Mouse (Mus musculus) macrophage (primary cell): ENCODE results near the gene Gna14. TPM values are rescaled to one million over a fixed set of nuclear protein-coding genes. Genes with fewer than 3 reads are reported as not detected.

Experiments used
- H3K27ac ChIP-seq: fragments of 350-480 bp; formaldehyde crosslinking; 2 replicates; pipeline ENCODE4 v1.9.0; 2021
- H3K36me3 ChIP-seq: fragments of 350-480 bp; formaldehyde crosslinking; 2 replicates; pipeline ENCODE4 v1.9.0; 2021; ENCODE audit errors: inconsistent target
- H3K4me3 ChIP-seq: fragments of 350-480 bp; formaldehyde crosslinking; 2 replicates; pipeline ENCODE4 v1.9.0; 2021; ENCODE audit errors: inconsistent target
- H3K79me2 ChIP-seq: fragments of 350-480 bp; formaldehyde crosslinking; 2 replicates; pipeline ENCODE4 v1.9.0; 2021; ENCODE audit errors: inconsistent target
- WGBS: methylation state at CpG from one replicate; pipeline ENCODE4 v1.1.7; 2026; ENCODE audit warnings: inconsistent platforms; ENCODE audit not compliant: missing documents; 5-methylcytosine and 5-hydroxymethylcytosine counted together
- polyA plus RNA-seq: library from polyadenylated mRNA; stranded (reverse); fragments of 250-400 nt; gene quantifications from 3 replicates; pipeline ENCODE4 v1.2.4, GENCODE M21; 2018; ENCODE audit warnings: inconsistent platforms

Gene Gna14
- polyA plus RNA-seq, 1 experiment from 2014 or later: 0.13 TPM

DNA sequence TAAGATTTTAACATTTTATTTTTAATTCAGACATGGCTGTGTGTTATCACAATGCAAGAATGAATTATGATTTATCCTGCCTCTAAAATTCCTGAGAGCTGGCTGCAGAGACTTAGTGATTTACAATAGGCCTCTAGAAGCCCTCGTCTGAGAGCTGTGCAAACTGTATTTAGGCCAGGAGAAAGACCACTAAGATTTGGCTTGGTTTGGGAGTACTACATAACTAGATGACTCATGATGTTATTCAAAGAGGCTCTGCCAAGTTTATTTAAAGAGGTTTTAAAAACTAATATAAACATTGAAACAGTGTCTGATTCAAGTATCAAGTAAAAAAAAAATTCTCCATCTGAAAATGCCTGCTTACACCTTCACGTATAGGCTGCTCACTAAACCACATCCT is 123.0 kb downstream of the Gna14 start:
- WGBS: 87% methylated on average over 2 of the region's 2 CpGs
- Histone ChIP-seq H3K79me2 (no peaks in the 10 kb centered on the region), H3K4me3 (no peak overlapping the region), H3K36me3 (no peaks in the 10 kb centered on the region), H3K27ac (no peak overlapping the region)

DNA sequence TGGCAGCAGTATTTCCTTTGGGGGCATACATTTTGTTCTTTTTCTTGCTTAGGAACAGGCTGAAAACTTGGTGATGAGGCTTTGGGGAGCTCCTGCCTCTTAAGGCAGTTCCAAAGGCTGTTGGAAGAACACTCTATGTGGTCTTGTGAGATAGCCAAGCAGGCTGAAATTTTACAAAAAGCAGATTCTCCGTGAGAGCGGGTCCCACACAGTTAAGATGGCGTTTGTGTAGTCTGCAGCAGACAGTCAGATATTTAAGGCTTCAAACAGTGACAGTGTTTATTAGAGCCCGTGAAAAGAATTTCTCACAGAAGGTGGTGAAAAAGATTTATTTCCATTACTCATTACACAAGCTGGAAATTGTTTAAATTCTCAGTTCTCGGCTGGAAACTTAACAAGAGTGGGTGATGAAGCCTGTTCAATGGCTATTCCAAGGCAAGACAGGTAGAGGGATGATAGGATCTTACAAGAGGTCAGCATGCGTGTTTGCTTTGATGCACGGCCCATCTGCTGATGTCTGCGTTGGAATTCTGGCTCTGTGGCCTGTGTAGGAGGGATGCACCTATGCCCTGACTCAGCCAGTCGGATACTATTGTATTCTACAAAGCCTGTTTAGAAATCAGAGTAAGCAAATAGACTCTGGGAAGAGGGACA is 123.8 kb downstream of the Gna14 start:
- WGBS: 94% methylated on average over 9 of the region's 9 CpGs
- Histone ChIP-seq H3K27ac (no peak overlapping the region), H3K36me3 (no peaks in the 10 kb centered on the region), H3K4me3 (no peak overlapping the region), H3K79me2 (no peaks in the 10 kb centered on the region)

GRCm38 (mm10) chr19:16562676-16563075 is 127.1 kb downstream of the Gna14 start:
- H3K4me3 ChIP-seq: no peak overlapping the region
- H3K27ac ChIP-seq: no peak overlapping the region
- no peaks in the 10 kb centered on the region for H3K36me3 ChIP-seq
- 98% methylated on average over 6 of the region's 6 CpGs for WGBS
- no peaks in the 10 kb centered on the region for H3K79me2 ChIP-seq

DNA sequence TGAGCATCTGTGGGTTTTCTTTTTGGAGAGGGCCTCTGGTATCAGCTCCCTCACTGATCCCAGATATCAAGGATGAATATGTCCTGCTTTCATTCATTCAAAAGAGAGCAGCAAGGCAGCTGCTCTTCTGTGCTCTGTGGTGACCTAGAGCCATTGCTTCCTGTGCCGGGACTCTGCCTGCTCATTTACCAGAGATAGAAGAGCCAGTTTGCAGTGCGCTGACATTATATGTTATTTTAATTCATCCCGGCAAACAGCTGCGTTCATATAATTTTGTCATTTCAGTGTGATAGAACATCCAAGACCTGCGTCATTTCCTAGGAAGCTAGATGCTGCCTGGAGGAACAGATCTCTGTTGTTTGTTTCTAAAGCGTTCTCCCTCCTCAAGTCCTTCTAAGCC is 141.2 kb downstream of the Gna14 start:
- Histone ChIP-seq H3K27ac (no peak overlapping the region), H3K79me2 (no peaks in the 10 kb centered on the region), H3K36me3 (no peaks in the 10 kb centered on the region), H3K4me3 (no peak overlapping the region)
- whole genome bisulfite sequencing: 94% methylated on average over 6 of the region's 6 CpGs

DNA sequence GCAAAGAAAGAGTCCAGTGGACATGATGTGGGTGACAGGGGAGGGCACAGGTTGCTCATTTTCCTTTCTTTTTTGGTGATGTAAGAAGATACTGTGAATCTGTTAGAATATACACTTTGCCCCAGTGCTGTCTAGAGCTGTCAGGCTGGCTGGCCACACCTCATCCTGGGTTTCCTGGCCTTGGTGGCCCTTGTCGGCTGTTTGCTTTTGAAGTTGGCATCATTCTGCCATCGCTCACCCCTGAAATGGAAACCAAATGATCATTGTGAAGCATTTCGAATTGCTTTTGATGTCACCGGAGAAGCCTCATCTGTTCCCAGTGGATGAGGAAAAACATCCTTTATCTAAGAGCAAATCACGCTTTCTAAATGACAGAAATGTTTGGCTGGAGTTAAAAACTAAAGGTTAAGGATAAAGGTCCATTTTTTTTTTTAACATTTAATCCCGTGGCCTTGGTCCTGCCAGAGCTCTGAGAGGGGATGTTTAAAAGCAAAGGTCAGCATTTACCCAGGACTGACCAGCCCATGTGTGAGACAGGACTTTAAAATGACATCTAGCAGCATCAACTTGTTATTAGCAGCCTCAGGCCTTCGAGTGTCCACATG is 144.2 kb downstream of the Gna14 start:
- no peak overlapping the region for H3K4me3 ChIP-seq
- 94% methylated on average over 7 of the region's 7 CpGs for WGBS
- H3K36me3 ChIP-seq: no peaks in the 10 kb centered on the region
- no peaks in the 10 kb centered on the region for H3K79me2 ChIP-seq
- H3K27ac ChIP-seq: no peak overlapping the region

GRCm38 (mm10) chr19:16580501-16580900 is 144.9 kb downstream of the Gna14 start:
- H3K79me2 ChIP-seq: no peaks in the 10 kb centered on the region
- H3K36me3 ChIP-seq: no peaks in the 10 kb centered on the region
- no peak overlapping the region for H3K27ac ChIP-seq
- 92% methylated on average over 8 of the region's 8 CpGs for WGBS
- H3K4me3 ChIP-seq: no peak overlapping the region

DNA sequence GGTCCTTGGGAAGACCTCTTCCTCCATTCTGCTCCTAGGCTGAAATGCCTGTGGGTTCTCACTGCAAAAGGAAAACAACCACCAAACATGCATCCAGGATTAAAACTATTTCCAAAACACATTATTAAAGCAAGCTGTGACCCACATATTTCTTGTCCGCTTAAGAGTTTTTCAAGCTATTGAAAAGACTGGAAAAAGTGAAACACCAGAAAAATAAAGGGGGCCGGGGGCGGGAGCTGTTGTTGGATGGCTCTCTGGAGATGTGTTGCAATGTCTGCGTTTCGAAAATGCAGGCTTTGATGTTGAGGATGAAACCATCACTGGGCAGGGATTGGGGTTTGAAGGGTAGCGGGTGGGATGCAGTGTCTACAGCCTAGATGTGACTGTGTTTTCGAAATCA is 149.0 kb downstream of the Gna14 start:
- H3K36me3 ChIP-seq: no peaks in the 10 kb centered on the region
- H3K79me2 ChIP-seq: no peaks in the 10 kb centered on the region
- 90% methylated on average over 7 of the region's 7 CpGs for WGBS
- H3K4me3 ChIP-seq: no peak overlapping the region
- H3K27ac ChIP-seq: no peak overlapping the region

GRCm38 (mm10) chr19:16585379-16585778 is 149.8 kb downstream of the Gna14 start:
- 11% methylated on average over 3 of the region's 3 CpGs for WGBS
- H3K27ac ChIP-seq: no peak overlapping the region
- no peaks in the 10 kb centered on the region for H3K36me3 ChIP-seq
- H3K4me3 ChIP-seq: no peak overlapping the region
- no peaks in the 10 kb centered on the region for H3K79me2 ChIP-seq

DNA sequence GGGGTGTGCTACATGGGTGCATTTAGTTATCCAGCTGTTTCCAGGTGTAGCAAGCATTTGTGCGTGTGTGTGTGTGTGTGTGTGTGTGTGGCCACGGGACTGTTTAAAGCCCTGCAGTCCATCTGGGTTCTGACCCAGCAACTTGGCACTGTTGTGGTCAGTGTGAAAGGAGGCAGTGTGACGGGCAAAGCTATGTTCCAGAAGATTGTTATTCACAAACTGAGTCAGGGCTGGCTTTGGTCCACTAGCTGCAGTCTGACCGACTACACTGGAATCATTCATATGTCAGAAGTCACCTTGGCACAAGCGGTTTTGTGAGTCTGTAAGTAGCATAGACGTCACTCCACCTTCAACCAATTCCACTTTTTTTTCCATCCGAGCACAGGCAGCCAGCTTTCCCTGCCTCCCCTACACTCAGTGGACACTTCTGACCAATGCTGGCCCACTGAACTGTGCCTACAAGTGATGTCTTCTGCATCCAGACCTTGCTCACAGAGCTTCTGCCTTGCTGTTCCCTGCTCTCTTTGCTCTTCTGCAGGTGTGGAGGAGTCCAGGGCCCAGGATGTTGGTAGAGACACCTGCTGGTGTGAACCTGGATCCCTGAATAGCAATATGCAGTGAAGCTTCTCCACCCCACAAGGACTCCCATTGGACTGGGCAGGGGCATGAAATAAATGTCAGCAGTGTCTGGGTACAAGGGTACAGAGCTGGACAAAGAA is 157.9 kb downstream of the Gna14 start:
- Histone ChIP-seq H3K36me3 (no peaks in the 10 kb centered on the region), H3K4me3 (no peak overlapping the region), H3K27ac (no peak overlapping the region), H3K79me2 (no peaks in the 10 kb centered on the region)
- 94% methylated on average over 7 of the region's 7 CpGs for WGBS

DNA sequence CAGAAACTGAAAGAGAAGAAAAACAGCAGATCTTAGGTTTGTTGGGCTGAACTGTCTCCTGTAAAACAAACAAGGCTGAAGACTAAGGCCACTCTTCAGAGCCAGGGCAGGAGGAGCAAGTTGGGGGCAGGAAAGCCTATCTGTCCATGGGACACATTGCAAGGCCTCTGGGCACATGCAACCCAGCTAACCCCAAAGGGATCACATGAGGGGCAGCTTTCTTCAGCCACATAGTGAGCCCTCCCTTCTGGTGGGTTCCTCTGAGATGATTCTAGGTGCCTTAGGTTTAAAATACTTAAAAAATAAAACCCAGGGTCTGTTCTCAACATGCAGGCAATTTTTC is 158.4 kb downstream of the Gna14 start:
- H3K4me3 ChIP-seq: no peak overlapping the region
- H3K36me3 ChIP-seq: no peaks in the 10 kb centered on the region
- no peaks in the 10 kb centered on the region for H3K79me2 ChIP-seq
- no peak overlapping the region for H3K27ac ChIP-seq

DNA sequence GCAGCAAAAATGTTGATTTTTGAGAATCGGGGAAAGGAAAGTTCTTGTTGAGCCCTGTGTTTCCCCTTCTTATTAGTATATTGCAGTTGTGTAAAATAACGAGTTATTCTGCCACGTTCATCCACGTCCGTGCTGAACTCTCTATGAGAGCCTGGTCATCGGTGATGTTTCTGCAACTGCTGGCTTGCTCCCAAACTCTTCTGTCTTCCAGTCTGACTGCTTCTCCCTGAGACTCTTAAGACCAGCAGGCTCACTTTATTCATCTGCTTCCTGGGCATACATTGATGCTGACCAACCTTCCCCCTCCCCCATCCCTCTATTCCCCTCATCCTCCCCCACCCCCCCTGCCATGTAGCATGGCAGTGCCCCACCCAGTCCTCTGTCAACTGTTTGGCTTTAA is 161.7 kb downstream of the Gna14 start:
- Histone ChIP-seq H3K36me3 (no peaks in the 10 kb centered on the region), H3K4me3 (no peak overlapping the region), H3K27ac (no peak overlapping the region), H3K79me2 (no peaks in the 10 kb centered on the region)
- WGBS: 87% methylated on average over 6 of the region's 6 CpGs

DNA sequence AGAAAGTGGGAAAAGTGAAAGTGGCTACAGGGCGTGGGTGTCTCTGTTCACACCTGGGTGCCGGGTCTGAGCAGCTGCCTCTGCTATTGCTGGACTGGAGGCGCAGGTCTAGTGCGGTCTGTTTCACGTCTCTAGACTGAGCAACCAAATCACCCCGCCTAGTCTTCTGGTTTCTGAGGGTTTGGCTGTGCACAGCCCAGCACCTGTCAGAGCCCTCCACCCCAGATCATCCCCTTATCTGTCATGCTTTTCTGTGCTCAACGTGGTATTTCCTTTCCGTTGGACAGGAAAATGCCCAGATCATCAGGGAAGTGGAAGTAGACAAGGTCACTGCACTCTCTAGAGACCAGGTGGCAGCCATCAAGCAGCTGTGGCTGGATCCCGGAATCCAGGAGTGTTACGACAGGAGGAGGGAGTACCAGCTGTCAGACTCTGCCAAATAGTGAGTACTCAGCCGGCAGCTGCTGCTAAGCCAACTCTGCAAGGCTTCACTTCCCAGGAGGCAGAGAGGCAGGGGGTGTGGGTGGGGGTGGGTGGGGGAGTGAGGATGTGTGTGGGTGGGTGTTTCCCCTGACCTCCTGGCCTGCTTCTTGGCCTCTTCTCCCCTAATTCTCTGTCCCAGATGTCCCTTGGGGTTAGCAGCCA is 163.2 kb downstream of the Gna14 start:
- Histone ChIP-seq H3K27ac (no peak overlapping the region), H3K4me3 (no peak overlapping the region), H3K36me3 (no peaks in the 10 kb centered on the region), H3K79me2 (no peaks in the 10 kb centered on the region)
- 78% methylated on average over 11 of the region's 11 CpGs for WGBS

GRCm38 (mm10) chr19:16599298-16599970 is 163.9 kb downstream of the Gna14 start:
- Histone ChIP-seq H3K79me2 (no peaks in the 10 kb centered on the region), H3K27ac (no peak overlapping the region), H3K36me3 (no peaks in the 10 kb centered on the region), H3K4me3 (no peak overlapping the region)
- 18% methylated on average over 9 of the region's 9 CpGs for WGBS

- no peak overlapping the region for H3K27ac ChIP-seq
- H3K36me3 ChIP-seq: no peaks in the 10 kb centered on the region
- 87% methylated on average over 8 of the region's 8 CpGs for WGBS
- no peak overlapping the region for H3K4me3 ChIP-seq
- H3K79me2 ChIP-seq: no peaks in the 10 kb centered on the region
These were observed 166.5 kb downstream of the Gna14 start for GRCm38 (mm10) chr19:16602026-16602425.

DNA sequence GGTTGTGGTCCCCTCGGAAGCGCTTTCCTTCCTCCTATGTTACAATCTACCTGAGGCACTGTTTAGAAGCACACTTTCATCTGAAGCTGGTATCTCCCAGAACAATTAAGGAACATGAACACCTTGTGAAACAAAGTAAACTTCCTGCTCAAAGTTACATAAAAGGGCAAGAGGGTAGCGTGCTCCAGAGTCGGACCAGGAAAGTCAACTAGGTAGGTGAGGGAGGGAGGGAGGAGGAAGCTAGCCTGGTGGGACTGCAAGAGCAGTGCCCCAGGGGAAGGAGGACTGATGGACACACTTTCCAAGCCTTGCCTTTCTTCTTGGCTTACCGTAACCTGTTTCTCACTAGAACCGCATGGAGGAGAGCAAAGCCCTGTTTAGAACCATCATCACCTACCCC is 172.1 kb downstream of the Gna14 start:
- H3K36me3 ChIP-seq: no peaks in the 10 kb centered on the region
- no peak overlapping the region for H3K4me3 ChIP-seq
- no peaks in the 10 kb centered on the region for H3K79me2 ChIP-seq
- no peak overlapping the region for H3K27ac ChIP-seq
- WGBS: 79% methylated on average over 6 of the region's 6 CpGs
